Mouse (Mus musculus) hindbrain, embryonic 16.5 days (tissue): ENCODE results near the gene St7. TPM values are rescaled to one million over a fixed set of nuclear protein-coding genes. Genes with fewer than 3 reads are reported as not detected.

ENCODE experiments used
- ATAC-seq: fragments of 200-750 bp; cut with Nextera tagmentation; 2 replicates; pipeline ENCODE4 v1.8.0; 2017; ENCODE audit warnings: moderate TSS enrichment, moderate library complexity
- H3K27ac ChIP-seq: fragments of 300-500 bp; sonication (generic); 2 replicates; pipeline ENCODE4 v1.5.1; 2014; ENCODE audit warnings: low read depth, mild to moderate bottlenecking, control low read depth, low read length, moderate library complexity
- H3K27me3 ChIP-seq: fragments of 300-500 bp; sonication (generic); replicated peaks from 2 replicates; pipeline ENCODE4 v1.6.1; 2014; ENCODE audit warnings: low read length; ENCODE audit not compliant: control insufficient read depth, insufficient read depth
- H3K36me3 ChIP-seq: fragments of 300-500 bp; sonication (generic); 2 replicates; pipeline ENCODE4 v1.6.1; 2014; ENCODE audit warnings: mild to moderate bottlenecking, low read length, moderate library complexity, mixed read lengths; ENCODE audit not compliant: control insufficient read depth, insufficient read depth
- H3K4me1 ChIP-seq: fragments of 300-500 bp; sonication (generic); 2 replicates; pipeline ENCODE4 v1.6.1; 2014; ENCODE audit warnings: low read depth, low read length; ENCODE audit not compliant: control insufficient read depth, insufficient read depth
- H3K4me2 ChIP-seq: fragments of 300-500 bp; sonication (generic); 2 replicates; pipeline ENCODE4 v1.6.1; 2014; ENCODE audit warnings: mild to moderate bottlenecking, low read length, control low read depth, moderate library complexity
- H3K4me3 ChIP-seq: fragments of 300-500 bp; sonication (generic); 2 replicates; pipeline ENCODE4 v1.5.1; 2014; ENCODE audit warnings: mild to moderate bottlenecking, low read length, control low read depth, moderate library complexity
- H3K9ac ChIP-seq: fragments of 300-500 bp; sonication (generic); 2 replicates; pipeline ENCODE4 v1.6.1; 2014; ENCODE audit warnings: low read depth, mild to moderate bottlenecking, control low read depth, low read length, moderate library complexity
- H3K9me3 ChIP-seq: fragments of 300-500 bp; sonication (generic); 2 replicates; pipeline ENCODE4 v1.6.1; 2014; ENCODE audit warnings: mild to moderate bottlenecking, low read length, moderate library complexity; ENCODE audit not compliant: control insufficient read depth
- WGBS: fragments of 180-500 bp; shearing (Covaris S2); extraction: QIAGEN DNeasy Blood & Tissue Kit; methylation state at CpG from one replicate; pipeline ENCODE4 v1.1.7; 2014; 5-methylcytosine and 5-hydroxymethylcytosine counted together
- polyA plus RNA-seq: library from polyadenylated mRNA; unstranded; fragments of >200 nt; fragmentation: Nextera tagmentation; extraction: Ambion mirVana; gene quantifications from 2 replicates; pipeline ENCODE4 v1.2.1, GENCODE M21; 2015

Gene St7
- polyA plus RNA-seq, 1 experiment from 2014 or later: 50.8 TPM

DNA sequence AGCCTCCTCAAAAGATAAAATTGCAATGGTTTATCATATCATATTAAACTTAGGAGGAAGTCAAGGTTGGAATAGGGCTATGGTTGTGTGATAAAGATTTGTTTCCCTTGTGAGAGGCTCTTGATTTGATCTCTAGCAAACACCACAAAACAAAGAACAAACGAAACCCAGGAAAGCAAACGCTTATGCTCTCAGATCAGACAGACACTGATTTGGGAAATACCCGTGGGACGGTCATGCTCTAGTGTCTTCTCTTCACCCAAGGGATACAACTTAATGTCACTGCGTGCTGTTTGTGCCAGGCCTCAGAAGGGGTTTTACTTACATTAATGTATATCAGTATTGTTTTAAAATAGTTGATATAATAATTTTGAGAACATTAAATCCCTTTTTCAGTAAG lies 91.8 kb downstream of the St7 start:
- no peak for ATAC-seq
- no peak overlapping the region for H3K27ac ChIP-seq
- no peak overlapping the region for H3K4me3 ChIP-seq
- no peaks in the 10 kb centered on the region; the same call in 1 of the 2 replicates for H3K36me3 ChIP-seq
- no peaks in the 10 kb centered on the region; the same call in 1 of the 2 replicates for H3K9me3 ChIP-seq
- H3K4me1 ChIP-seq: no peaks in the 10 kb centered on the region; the same call in 1 of the 2 replicates
- H3K27me3 ChIP-seq: no peaks in the 10 kb centered on the region
- H3K4me2 ChIP-seq: no peak overlapping the region
- 80% methylated on average over 5 of the region's 5 CpGs for WGBS
- no peak overlapping the region for H3K9ac ChIP-seq

DNA sequence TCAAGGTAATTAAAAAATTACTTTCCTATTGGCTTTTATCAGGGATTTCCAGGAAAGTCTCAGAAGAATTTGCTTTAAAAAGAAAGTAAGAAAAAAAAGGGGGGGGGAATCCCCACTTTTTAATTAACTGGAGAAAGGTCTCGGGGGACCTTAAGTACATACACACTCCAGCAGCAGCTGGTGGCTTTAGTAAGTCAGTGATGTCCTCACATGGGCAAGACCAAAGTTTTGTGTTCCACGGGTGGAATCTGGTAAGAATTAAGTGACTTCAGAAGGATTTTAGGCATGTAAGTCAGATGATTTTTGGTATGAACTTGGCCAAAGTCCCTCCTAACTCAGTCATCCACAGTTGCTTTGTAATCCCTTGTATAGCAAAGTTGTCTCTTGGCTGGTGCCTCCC lies 92.5 kb downstream of the St7 start:
- H3K4me2 ChIP-seq: no peak overlapping the region
- no peak for ATAC-seq
- no peaks in the 10 kb centered on the region; the same call in 1 of the 2 replicates for H3K4me1 ChIP-seq
- H3K27me3 ChIP-seq: no peaks in the 10 kb centered on the region
- H3K9ac ChIP-seq: no peak overlapping the region
- 77% methylated on average over 2 of the region's 2 CpGs for WGBS
- no peak overlapping the region for H3K4me3 ChIP-seq
- no peaks in the 10 kb centered on the region; the same call in 1 of the 2 replicates for H3K36me3 ChIP-seq
- no peaks in the 10 kb centered on the region; the same call in 1 of the 2 replicates for H3K9me3 ChIP-seq
- no peak overlapping the region for H3K27ac ChIP-seq

DNA sequence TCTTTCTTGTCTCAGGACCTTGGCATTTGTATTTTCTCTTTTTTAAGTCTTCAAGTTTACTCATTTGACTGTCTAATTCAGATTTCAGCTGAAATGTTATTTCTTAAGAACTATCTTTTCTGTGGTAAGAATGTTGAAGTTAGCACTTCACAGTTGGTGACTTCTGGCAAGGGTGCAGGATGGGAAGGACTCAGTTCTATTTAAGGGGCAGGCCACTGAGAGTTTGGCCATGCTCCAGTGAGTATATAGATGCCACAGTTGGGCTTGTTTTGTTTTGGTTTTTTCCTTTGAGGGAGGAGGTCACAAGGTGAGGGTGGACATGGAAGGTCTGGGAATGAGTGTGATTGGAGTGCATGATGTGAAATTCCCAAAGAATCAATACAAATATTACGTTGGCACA lies 95.1 kb downstream of the St7 start:
- H3K27me3 ChIP-seq: no peaks in the 10 kb centered on the region
- H3K9ac ChIP-seq: no peak overlapping the region
- no peak overlapping the region for H3K4me2 ChIP-seq
- WGBS: 52% methylated on average over 1 of the region's 1 CpGs
- no peaks in the 10 kb centered on the region; the same call in 1 of the 2 replicates for H3K4me1 ChIP-seq
- H3K36me3 ChIP-seq: no peaks in the 10 kb centered on the region; the same call in 1 of the 2 replicates
- no peaks in the 10 kb centered on the region; the same call in 1 of the 2 replicates for H3K9me3 ChIP-seq
- no peak for ATAC-seq
- no peak overlapping the region for H3K27ac ChIP-seq
- H3K4me3 ChIP-seq: no peak overlapping the region

DNA sequence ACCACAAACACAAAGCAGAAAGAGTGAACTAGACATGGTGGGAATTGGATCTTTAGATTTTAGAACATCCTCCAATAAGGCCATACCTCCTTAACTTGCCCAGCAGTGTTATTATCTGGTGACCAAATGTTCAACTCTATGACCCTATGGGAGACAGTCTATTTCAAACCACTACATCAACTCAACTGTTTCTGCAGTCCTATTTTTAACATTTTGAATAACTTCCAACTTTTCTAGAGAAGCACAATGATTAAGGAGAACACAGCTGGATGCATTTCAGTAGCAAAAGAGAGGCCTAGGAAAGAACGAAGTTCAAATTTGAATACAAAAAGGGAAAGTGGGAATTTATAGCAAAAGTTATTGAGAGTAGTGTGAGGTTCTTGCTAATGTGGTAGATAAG lies 97.5 kb downstream of the St7 start:
- Histone ChIP-seq H3K27ac (no peak overlapping the region), H3K4me1 (no peaks in the 10 kb centered on the region; the same call in none of the 2 replicates), H3K36me3 (no peaks in the 10 kb centered on the region; the same call in 1 of the 2 replicates), H3K9me3 (no peaks in the 10 kb centered on the region; the same call in 1 of the 2 replicates), H3K27me3 (no peaks in the 10 kb centered on the region), H3K4me2 (no peak overlapping the region), H3K9ac (no peak overlapping the region), H3K4me3 (no peak overlapping the region)
- 58% methylated on average over 1 of the region's 1 CpGs for WGBS
- no peak for ATAC-seq

DNA sequence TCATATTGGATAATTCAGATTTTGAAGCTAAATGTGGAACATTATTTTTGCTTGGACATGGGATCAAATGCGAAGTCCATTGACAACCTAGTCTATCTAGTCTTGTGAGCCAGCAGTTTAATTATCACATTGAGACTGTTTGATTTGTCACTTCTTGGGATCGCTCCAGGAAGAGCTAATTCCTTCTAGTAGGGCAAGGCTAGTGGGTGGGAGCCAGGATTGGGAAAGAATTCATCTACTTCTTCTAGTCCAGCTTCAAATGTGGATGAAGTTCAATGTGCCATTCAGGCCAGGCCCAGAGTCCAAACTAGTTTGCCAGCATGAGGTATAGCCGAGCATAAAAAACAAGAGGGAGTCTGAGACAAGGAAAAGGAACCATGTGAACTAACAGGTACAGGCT lies 100.7 kb downstream of the St7 start:
- Histone ChIP-seq H3K4me1 (peaks cover 5% of the 10 kb centered on the region; the same call in 1 of the 2 replicates), H3K27me3 (no peaks in the 10 kb centered on the region), H3K4me2 (no peak overlapping the region), H3K9me3 (no peaks in the 10 kb centered on the region), H3K9ac (no peak overlapping the region), H3K27ac (no peak overlapping the region), H3K36me3 (no peaks in the 10 kb centered on the region), H3K4me3 (no peak overlapping the region)
- 82% methylated on average over 3 of the region's 3 CpGs for WGBS
- no peak for ATAC-seq

DNA sequence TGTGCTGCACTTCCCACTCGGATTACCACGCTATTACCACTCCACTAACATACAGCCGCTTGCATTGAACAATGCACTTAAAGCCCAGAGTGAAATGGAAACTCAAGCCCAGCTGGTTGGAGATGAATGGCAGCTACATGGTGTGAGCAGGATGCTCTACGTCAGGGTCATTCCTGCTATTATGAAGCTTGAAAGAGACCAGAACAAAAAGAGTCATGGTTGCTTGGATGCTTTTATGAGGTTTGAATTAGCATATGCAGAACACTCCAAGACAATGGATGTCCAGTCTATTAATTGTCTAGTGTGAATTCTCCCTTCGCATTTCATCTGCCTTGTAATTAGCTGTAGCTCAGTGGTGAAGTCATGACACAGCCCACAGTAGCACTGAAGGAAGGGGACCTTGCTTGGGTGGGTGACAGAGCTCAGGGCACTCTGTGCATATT lies 104.6 kb downstream of the St7 start:
- no peak overlapping the region for H3K27ac ChIP-seq

DNA sequence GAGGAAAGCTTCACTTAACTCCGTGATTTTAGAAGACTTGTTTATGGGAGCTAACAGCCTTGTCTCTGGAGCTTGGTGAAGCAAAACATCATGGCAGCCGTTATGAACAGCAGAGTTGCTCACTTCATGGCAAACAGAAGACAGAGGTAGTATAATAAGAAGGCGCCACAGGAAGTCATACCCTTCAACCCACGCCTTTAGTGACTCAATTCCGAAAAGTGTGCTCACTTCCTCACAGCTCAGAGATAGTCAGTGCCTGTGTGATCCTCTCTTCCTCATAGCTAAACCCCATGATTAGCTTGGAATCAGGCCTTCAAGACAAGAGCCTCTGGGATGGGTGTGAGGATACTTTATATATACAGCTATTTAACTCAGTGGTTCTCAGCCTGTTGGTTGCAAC lies 108.0 kb downstream of the St7 start:
- no peak overlapping the region for H3K9ac ChIP-seq
- H3K4me3 ChIP-seq: no peak overlapping the region
- H3K4me1 ChIP-seq: peaks cover 5% of the 10 kb centered on the region; the same call in 1 of the 2 replicates
- H3K9me3 ChIP-seq: no peaks in the 10 kb centered on the region
- H3K27me3 ChIP-seq: no peaks in the 10 kb centered on the region
- 81% methylated on average over 5 of the region's 5 CpGs for WGBS
- H3K36me3 ChIP-seq: no peaks in the 10 kb centered on the region
- H3K27ac ChIP-seq: no peak overlapping the region
- H3K4me2 ChIP-seq: no peak overlapping the region
- ATAC-seq: no peak

More for the DNA sequence above, 104.6 kb downstream of the St7 start:
- no peak overlapping the region for H3K4me3 ChIP-seq
- no peak overlapping the region for H3K4me2 ChIP-seq
- H3K9me3 ChIP-seq: no peaks in the 10 kb centered on the region
- no peaks in the 10 kb centered on the region for H3K36me3 ChIP-seq
- H3K27me3 ChIP-seq: no peaks in the 10 kb centered on the region
- WGBS: 18% methylated on average over 5 of the region's 5 CpGs
- peak; percentile 93 for ATAC-seq
- H3K4me1 ChIP-seq: peaks cover 5% of the 10 kb centered on the region; the same call in 1 of the 2 replicates
- H3K9ac ChIP-seq: no peak overlapping the region

DNA sequence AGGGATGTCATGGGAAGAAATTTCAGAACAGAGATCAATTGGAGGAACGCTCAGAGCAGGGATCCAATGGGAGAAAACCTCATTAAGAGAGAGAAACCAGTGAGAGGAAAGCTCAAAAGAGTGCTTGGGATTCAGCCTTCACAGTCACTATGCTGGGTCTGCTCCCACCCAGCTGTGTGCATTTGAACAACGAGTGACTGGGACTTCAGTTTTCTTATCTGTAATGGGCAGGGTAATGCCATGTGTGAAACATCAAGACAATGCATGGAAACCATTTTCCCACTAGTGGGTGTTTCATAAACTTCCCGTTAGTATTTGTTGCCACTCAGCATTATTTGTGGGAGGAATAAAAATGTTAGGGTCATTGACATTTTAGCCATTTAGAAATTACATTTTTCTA lies 111.7 kb downstream of the St7 start:
- H3K4me2 ChIP-seq: no peak overlapping the region
- H3K27ac ChIP-seq: no peak overlapping the region
- H3K9ac ChIP-seq: no peak overlapping the region
- H3K36me3 ChIP-seq: no peaks in the 10 kb centered on the region
- H3K27me3 ChIP-seq: no peaks in the 10 kb centered on the region
- H3K9me3 ChIP-seq: no peaks in the 10 kb centered on the region
- WGBS: 68% methylated on average over 3 of the region's 3 CpGs
- no peak overlapping the region for H3K4me3 ChIP-seq
- ATAC-seq: no peak
- peaks cover 3% of the 10 kb centered on the region; the same call in 1 of the 2 replicates for H3K4me1 ChIP-seq

DNA sequence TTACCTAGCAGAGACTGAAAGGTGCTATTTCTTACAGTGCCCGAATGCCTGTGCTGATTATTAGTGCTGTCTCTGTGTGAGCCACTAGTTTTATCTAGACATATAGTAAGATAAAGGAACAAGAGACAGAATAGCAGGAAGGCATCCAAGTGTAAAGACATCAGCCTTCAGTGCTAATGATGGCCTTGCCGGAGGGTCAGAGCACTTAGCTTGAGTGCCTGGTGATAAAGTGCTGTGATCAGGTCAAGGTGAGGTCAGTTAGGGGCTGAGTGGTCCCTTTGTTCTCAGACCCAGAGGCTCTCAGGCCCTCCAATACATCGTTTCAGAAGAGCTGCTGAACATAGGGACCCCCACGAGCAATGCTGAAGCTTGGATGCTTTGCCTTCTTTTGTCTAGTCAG lies 113.8 kb downstream of the St7 start:
- no peaks in the 10 kb centered on the region for H3K27me3 ChIP-seq
- H3K36me3 ChIP-seq: no peaks in the 10 kb centered on the region
- 15% methylated on average over 4 of the region's 4 CpGs for WGBS
- no peaks in the 10 kb centered on the region for H3K9me3 ChIP-seq
- H3K4me1 ChIP-seq: peaks cover 3% of the 10 kb centered on the region; the same call in 1 of the 2 replicates
- H3K9ac ChIP-seq: no peak overlapping the region; the same call in 1 of the 2 replicates
- no peak overlapping the region for H3K27ac ChIP-seq
- no peak overlapping the region for H3K4me2 ChIP-seq
- peak; percentile 56 for ATAC-seq
- H3K4me3 ChIP-seq: no peak overlapping the region
